Mouse (Mus musculus) thymus, adult 2 months (tissue): ENCODE results near the gene Pramel1. TPM values are rescaled to one million over a fixed set of nuclear protein-coding genes. Genes with fewer than 3 reads are reported as not detected.
"Not testable (repeated sequence)": the region's sequence is repeated elsewhere in the genome, so short reads cannot be mapped to it uniquely, and the experiment has no call there.

ENCODE experiments used
- DNase-seq: peaks from one replicate; pipeline ENCODE4 v3.0.0; 2021
- H3K27ac ChIP-seq: fragments of 200-500 bp; 2 replicates; pipeline ENCODE4 v1.5.1; 2012; ENCODE audit warnings: low read length, control low read depth; ENCODE audit not compliant: control insufficient read depth, insufficient read depth
- H3K27me3 ChIP-seq: fragments of 200-500 bp; 2 replicates; pipeline ENCODE4 v1.6.1; 2012; ENCODE audit warnings: mild to moderate bottlenecking, low read length, moderate library complexity, mixed read lengths; ENCODE audit not compliant: control insufficient read depth, insufficient read depth
- H3K36me3 ChIP-seq: fragments of 200-500 bp; 2 replicates; pipeline ENCODE4 v1.6.1; 2012; ENCODE audit warnings: mild to moderate bottlenecking, low read length, moderate library complexity; ENCODE audit not compliant: control insufficient read depth, insufficient read depth
- H3K4me1 ChIP-seq: fragments of 200-500 bp; replicated peaks from 2 replicates; pipeline ENCODE4 v1.6.1; 2012; ENCODE audit warnings: low read length; ENCODE audit not compliant: control insufficient read depth, insufficient read depth
- H3K4me3 ChIP-seq: fragments of 200-500 bp; 2 replicates; pipeline ENCODE4 v1.5.1; 2012; ENCODE audit warnings: mild to moderate bottlenecking, low read length, control low read depth, moderate library complexity; ENCODE audit not compliant: control insufficient read depth, insufficient read depth
- CTCF ChIP-seq: fragments of 200-500 bp; IDR thresholded peaks from 2 replicates; pipeline ENCODE4 v1.5.1; 2012; ENCODE audit warnings: mild to moderate bottlenecking, control low read depth, low read length, moderate library complexity, borderline replicate concordance; ENCODE audit not compliant: control insufficient read depth, poor library complexity, insufficient read depth; ENCODE audit errors: extremely low read depth
- POLR2A ChIP-seq: fragments of 200-500 bp; IDR thresholded peaks from 2 replicates; pipeline ENCODE4 v1.6.1; 2012; ENCODE audit warnings: mild to moderate bottlenecking, low read length, control low read depth, moderate library complexity; ENCODE audit not compliant: control insufficient read depth, poor library complexity, insufficient read depth; ENCODE audit errors: extremely low read depth
- WGBS: fragments of 180-500 bp; shearing (Covaris S2); methylation state at CpG from one replicate; pipeline ENCODE4 v1.1.7; 2018; 5-methylcytosine and 5-hydroxymethylcytosine counted together
- polyA plus RNA-seq: library from polyadenylated mRNA; depleted of rRNA; stranded (reverse); fragments of >200 nt; gene quantifications from 2 replicates; pipeline ENCODE4 v1.2.3, GENCODE M21; 2012; rRNA removed

Gene Pramel1
- polyA plus RNA-seq, 1 experiment: not detected

DNA sequence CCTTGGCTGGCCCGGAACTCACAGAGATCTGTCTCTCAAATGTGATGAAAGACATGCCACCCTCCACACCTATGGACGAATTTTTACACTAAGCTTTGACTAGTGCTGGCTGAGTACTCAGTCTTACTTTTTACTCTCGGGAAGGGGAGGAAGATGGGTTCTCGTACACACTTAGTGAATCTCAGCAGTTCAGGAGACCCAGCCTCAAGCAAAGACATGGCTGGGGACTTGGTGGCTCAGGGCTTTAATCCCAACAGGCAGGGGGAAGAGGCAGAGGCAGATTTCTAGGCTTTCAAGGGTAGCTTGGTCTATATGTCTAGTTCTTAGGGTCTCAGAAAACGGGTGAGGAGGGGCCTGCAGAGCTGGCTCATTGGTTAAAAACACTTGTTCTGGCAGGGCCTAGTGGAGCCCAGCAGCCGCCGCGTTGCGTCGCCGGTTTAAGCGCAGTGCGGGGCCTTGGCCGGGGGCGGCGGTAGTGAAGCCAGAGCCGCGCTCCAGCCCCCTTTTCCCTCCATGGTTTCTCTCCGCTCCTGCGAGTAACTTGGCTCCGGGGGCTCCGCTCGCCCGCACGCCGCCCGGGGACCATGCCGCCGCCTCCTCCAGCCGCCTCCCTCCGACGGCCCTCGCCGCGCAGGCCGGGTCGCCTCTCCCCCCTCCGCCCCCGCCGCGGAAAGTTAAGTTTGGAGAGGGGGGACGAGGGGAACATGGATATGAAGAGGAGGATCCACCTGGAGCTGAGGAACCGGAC lies 5.1 kb upstream of the Pramel1 start:
- no peaks in the 10 kb centered on the region for H3K36me3 ChIP-seq
- TF ChIP-seq POLR2A (no peak), CTCF (no peak)
- peak; percentile 16 for DNase-seq
- no peaks in the 10 kb centered on the region; the same call in 1 of the 2 replicates for H3K27me3 ChIP-seq
- 10% methylated on average over 43 of the region's 43 CpGs for WGBS
- no peak overlapping the region for H3K4me3 ChIP-seq
- H3K27ac ChIP-seq: no peak overlapping the region
- H3K4me1 ChIP-seq: no peaks in the 10 kb centered on the region

- no peak for TF ChIP-seq CTCF
- TF ChIP-seq POLR2A: no peak
- Histone ChIP-seq H3K36me3 (peaks cover under 1% of the 10 kb centered on the region; the same call in 1 of the 2 replicates), H3K4me3 (no peak overlapping the region), H3K27me3 (no peaks in the 10 kb centered on the region), H3K4me1 (peaks cover 4% of the 10 kb centered on the region), H3K27ac (no peak overlapping the region)
- DNase-seq: no peak
- WGBS: 88% methylated on average over 5 of the region's 5 CpGs
Observed at GRCm38 (mm10) chr4:143411566-143412218, 17.5 kb downstream of the Pramel1 start.

GRCm38 (mm10) chr4:143412219-143413092 lies 18.2 kb downstream of the Pramel1 start, which contains the start of gene Pramef8:
Pramef8 (plus strand) TSS chr4:143412426.
- WGBS: under 1% methylated on average over 50 of the region's 50 CpGs
- Histone ChIP-seq H3K4me3 (peak within 1 kb of the TSS; percentile 80), H3K4me1 (peaks cover 4% of the 10 kb centered on the region), H3K36me3 (peaks cover 8% of the 10 kb centered on the region), H3K27me3 (no peaks in the 10 kb centered on the region), H3K27ac (peak within 1 kb of the TSS; percentile 91)
- TF ChIP-seq CTCF: no peak
- no peak for TF ChIP-seq POLR2A
- DNase-seq: peak; percentile 86

DNA sequence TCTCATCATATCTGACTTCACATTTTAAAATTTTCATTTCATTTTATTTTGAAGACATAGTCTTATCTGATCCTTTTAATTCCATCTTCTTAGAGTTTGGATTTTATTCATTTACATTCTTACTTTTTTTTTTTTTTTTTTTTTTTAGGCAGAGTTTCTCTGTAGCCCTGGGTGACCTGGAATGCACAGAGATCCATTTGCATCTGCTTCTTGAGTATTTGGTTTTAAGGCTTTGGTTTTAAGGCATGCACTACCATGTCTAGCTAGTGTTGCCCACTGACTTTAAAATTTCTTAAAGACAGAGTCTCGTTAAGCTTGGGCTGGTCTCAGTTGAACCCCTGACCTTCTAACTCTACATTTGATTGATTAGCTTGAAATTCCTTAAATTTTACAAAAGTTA lies 19.4 kb downstream of the Pramel1 start:
- no peak for DNase-seq
- no peak for TF ChIP-seq CTCF
- TF ChIP-seq POLR2A: no peak
- WGBS: 95% methylated on average over 1 of the region's 1 CpGs

GRCm38 (mm10) chr4:143414121-143414520 lies 19.9 kb downstream of the Pramel1 start:
- Histone ChIP-seq H3K36me3 (peaks cover 25% of the 10 kb centered on the region), H3K4me3 (no peak overlapping the region), H3K27ac (no peak overlapping the region), H3K4me1 (peaks cover 4% of the 10 kb centered on the region), H3K27me3 (no peaks in the 10 kb centered on the region)
- 97% methylated on average over 3 of the region's 3 CpGs for WGBS
- TF ChIP-seq POLR2A (no peak), CTCF (no peak)
- DNase-seq: no peak

More for the DNA sequence above, 19.4 kb downstream of the Pramel1 start:
- Histone ChIP-seq H3K4me3 (no peak overlapping the region), H3K4me1 (peaks cover 4% of the 10 kb centered on the region), H3K27ac (no peak overlapping the region), H3K27me3 (no peaks in the 10 kb centered on the region), H3K36me3 (peaks cover 20% of the 10 kb centered on the region)

- H3K27me3 ChIP-seq, H3K4me3 ChIP-seq, DNase-seq, H3K36me3 ChIP-seq, H3K4me1 ChIP-seq, H3K27ac ChIP-seq: not testable (repeated sequence)
- 92% methylated on average over 5 of the region's 5 CpGs for WGBS
Observed at GRCm38 (mm10) chr4:143426770-143427169, 32.5 kb downstream of the Pramel1 start.

Other genes with a start within 250 kb of the Pramel1 start
- gene Prdm2, start 181.4 kb upstream of the Pramel1 start, polyA plus RNA-seq: 26.5 and 26.8 TPM in 2 replicates
- gene Pdpn, start 94.9 kb upstream of the Pramel1 start, polyA plus RNA-seq: 2.1 and 2.2 TPM in 2 replicates
- gene Lrrc38, start 44.7 kb upstream of the Pramel1 start, polyA plus RNA-seq: 0.11 and 0.19 TPM in 2 replicates
- 13.6 and 14.2 TPM in 2 replicates for gene Pramef8, start 18.0 kb downstream of the Pramel1 start, polyA plus RNA-seq
- gene Oog4, start 55.9 kb downstream of the Pramel1 start, polyA plus RNA-seq: not detected in 2 replicates
- 0.05 and 0.08 TPM in 2 replicates for gene Gm13043, start 116.9 kb downstream of the Pramel1 start, polyA plus RNA-seq
- gene Gm13040, start 141.5 kb downstream of the Pramel1 start, polyA plus RNA-seq: not detected in 2 replicates
- gene BC080695, start 157.3 kb downstream of the Pramel1 start, polyA plus RNA-seq: not detected in 2 replicates
- not detected in 2 replicates for gene Gm13057, start 157.3 kb downstream of the Pramel1 start, polyA plus RNA-seq
- not detected in 2 replicates for gene Gm13083, start 220.6 kb downstream of the Pramel1 start, polyA plus RNA-seq